Mouse (Mus musculus) MEL-GATA-1-ER (cell line): ENCODE measurements at regions not wholly inside any gene's neighbourhood (a gene's known extent, or its start where the extent isn't known, plus 50 kb on each side); places are given as distances from the start of the nearest gene placed in this dataset.

Experiments used
- DNase-seq: peaks from one replicate; pipeline ENCODE4 v3.0.0-alpha.2; 2012; ENCODE audit warnings: low read depth; ENCODE audit errors: extremely low read depth

GRCm38 (mm10) chr1:34379354-34379753, 60.1 kb downstream of the Ccdc115 start:
- no peak for DNase-seq

- DNase-seq, result no peak
These were observed 61.6 kb downstream of the Ccdc115 start for GRCm38 (mm10) chr1:34377836-34378235.

- peak; percentile 18 for DNase-seq
These were observed 64.0 kb downstream of the Ccdc115 start for GRCm38 (mm10) chr1:34375440-34375839.

GRCm38 (mm10) chr1:34371681-34372080, 67.8 kb downstream of the Ccdc115 start:
- DNase-seq, result no peak
